Comparison of ENCODE assay signal across 12 mouse cellular contexts in the genomic region with DNA sequence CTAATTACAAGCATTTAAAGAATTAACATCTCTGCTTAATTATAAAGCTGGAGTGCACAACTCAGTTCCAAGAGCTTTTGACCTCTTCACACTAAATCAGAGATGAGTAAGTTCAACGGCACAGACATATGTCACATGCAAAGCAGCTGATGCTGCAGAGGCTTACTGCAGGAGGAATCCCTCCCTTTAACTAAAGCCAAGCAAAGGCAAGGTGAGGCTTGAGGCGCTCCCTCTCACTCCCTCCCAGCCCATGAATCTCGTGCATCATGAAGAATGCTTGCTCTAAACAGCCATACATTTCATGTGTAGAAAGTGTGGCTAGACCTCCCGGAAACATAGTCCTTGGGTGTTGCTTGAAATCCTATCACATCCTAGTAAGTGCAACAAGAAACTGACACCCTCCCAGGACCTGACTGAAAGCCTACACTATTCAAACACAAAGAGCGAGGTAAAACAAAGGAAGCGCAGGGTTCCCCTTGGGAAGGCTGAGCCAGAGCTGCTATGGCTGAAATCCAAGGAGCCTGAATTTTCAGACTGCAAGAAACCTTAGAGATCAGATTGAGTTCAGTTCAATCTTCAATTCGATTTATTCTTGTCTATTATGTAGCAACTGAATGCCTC.
A peak's percentile ranks its signal among the peaks of the same experiment; 100 is the strongest.
DNase-seq lines count a peak whose midpoint lies in the region; ATAC-seq and TF ChIP-seq lines count a peak whose summit lies in the region.
"Had no signal": no experiment of that assay in that cellular context is flagged by ENCODE, and none has a peak within 500 bp of the region (broad histone marks: within the 10 kb centered on the region; RNA-seq: fewer than 3 reads in every experiment).

No protein-coding gene starts in this region.

- no peak overlapping the region for H3K4me3 ChIP-seq in kidney, embryonic 16.5 days (ENCODE audit: low read length)
- no peak overlapping the region for H3K4me3 ChIP-seq in forebrain, embryonic 10.5 days
- no peak overlapping the region for H3K4me3 ChIP-seq in hindbrain, postnatal 0 days (ENCODE audit: low read length)
- H3K4me3 ChIP-seq in neural tube, embryonic 13.5 days: no peak overlapping the region
- H3K4me3 ChIP-seq: liver, embryonic 15.5 days had no signal

- peaks cover 6% of the 10 kb centered on the region; the same call in 1 of the 2 replicates for H3K27me3 ChIP-seq in kidney, embryonic 16.5 days (ENCODE audit: insufficient read depth, low read length)
- H3K27me3 ChIP-seq in forebrain, embryonic 10.5 days (ENCODE audit: poor library complexity, severe bottlenecking): peaks cover 30% of the 10 kb centered on the region
- H3K27me3 ChIP-seq in hindbrain, postnatal 0 days (ENCODE audit: insufficient read depth, low read length): no peaks in the 10 kb centered on the region
- no peaks in the 10 kb centered on the region for H3K27me3 ChIP-seq in neural tube, embryonic 13.5 days
- H3K27me3 ChIP-seq: liver, embryonic 15.5 days had no signal

- peak overlapping the region; percentile 53; the same call in 1 of the 2 replicates for H3K27ac ChIP-seq in kidney, embryonic 16.5 days (ENCODE audit: low read length)
- H3K27ac ChIP-seq in forebrain, embryonic 10.5 days: peak overlapping the region; percentile 72
- H3K27ac ChIP-seq in hindbrain, postnatal 0 days: no peak overlapping the region
- peak overlapping the region; percentile 56 for H3K27ac ChIP-seq in neural tube, embryonic 13.5 days (replicated peaks)
- H3K27ac ChIP-seq: liver, embryonic 15.5 days had no signal

- no peaks in the 10 kb centered on the region for H3K36me3 ChIP-seq in kidney, embryonic 16.5 days (ENCODE audit: insufficient read depth, low read length)
- no peaks in the 10 kb centered on the region for H3K36me3 ChIP-seq in forebrain, embryonic 10.5 days (replicated peaks)
- no peaks in the 10 kb centered on the region for H3K36me3 ChIP-seq in hindbrain, postnatal 0 days (ENCODE audit: insufficient read depth, low read length)
- H3K36me3 ChIP-seq in neural tube, embryonic 13.5 days: no peaks in the 10 kb centered on the region
- H3K36me3 ChIP-seq: liver, embryonic 15.5 days had no signal

- no peak overlapping the region for H3K4me2 ChIP-seq in kidney, embryonic 16.5 days (replicated peaks; ENCODE audit: low read depth, low read length)
- no peak overlapping the region for H3K4me2 ChIP-seq in hindbrain, postnatal 0 days (ENCODE audit: low read depth, low read length)
- peak overlapping the region; percentile 16; the same call in 1 of the 2 replicates for H3K4me2 ChIP-seq in neural tube, embryonic 13.5 days
- H3K4me2 ChIP-seq: liver, embryonic 15.5 days had no signal

- TF ChIP-seq CTCF in hindbrain, postnatal 0 days (IDR thresholded peaks at IDR 0.05; ENCODE audit: low read depth): no peak

- DNase-seq in kidney, postnatal 14 days: no peak
- peak; percentile 14 for DNase-seq in forebrain, embryonic 10.5 days (ENCODE audit: extremely low spot score, low spot score)
- DNase-seq in hindbrain, postnatal 0 days (ENCODE audit: low spot score): peak; percentile 5
- no peak for DNase-seq in spleen, postnatal 10 days (ENCODE audit: low spot score in 2 of 2)
- no peak for DNase-seq in B cell, adult 2 months
- no peak for DNase-seq in spleen, postnatal 4 days (ENCODE audit: low spot score in 2 of 2)
- DNase-seq: gastrocnemius, postnatal 10 days; kidney, adult 9 months; thymus, postnatal 25 days had no signal

- ATAC-seq in kidney, embryonic 16.5 days (ENCODE audit: low FRiP score, low TSS enrichment): peak; percentile 49; the same call in 1 of the 2 replicates
- 0 out of 2 replicates have a peak, but pooled peaks have one; percentile 38 for ATAC-seq in hindbrain, postnatal 0 days
- ATAC-seq in neural tube, embryonic 13.5 days (ENCODE audit: low read depth): 0 out of 2 replicates have a peak, but pooled peaks have one; percentile 43

- no peaks in the 10 kb centered on the region for H3K9me3 ChIP-seq in kidney, embryonic 16.5 days (ENCODE audit: low read length)
- H3K9me3 ChIP-seq in forebrain, embryonic 10.5 days: no peaks in the 10 kb centered on the region
- H3K9me3 ChIP-seq in hindbrain, postnatal 0 days (ENCODE audit: low read length): no peaks in the 10 kb centered on the region
- no peaks in the 10 kb centered on the region for H3K9me3 ChIP-seq in neural tube, embryonic 13.5 days
- H3K9me3 ChIP-seq: liver, embryonic 15.5 days had no signal

- no peaks in the 10 kb centered on the region for H3K4me1 ChIP-seq in kidney, embryonic 16.5 days (ENCODE audit: insufficient read depth, low read length)
- peaks cover 10% of the 10 kb centered on the region for H3K4me1 ChIP-seq in forebrain, embryonic 10.5 days
- H3K4me1 ChIP-seq in hindbrain, postnatal 0 days (ENCODE audit: insufficient read depth, low read length): no peaks in the 10 kb centered on the region
- peaks cover 4% of the 10 kb centered on the region; the same call in 1 of the 2 replicates for H3K4me1 ChIP-seq in neural tube, embryonic 13.5 days (replicated peaks)
- H3K4me1 ChIP-seq: liver, embryonic 15.5 days had no signal

- 34% methylated on average over 7 of the region's 7 CpGs for WGBS in kidney, embryonic 16.5 days
- 18% methylated on average over 7 of the region's 7 CpGs for WGBS in forebrain, embryonic 10.5 days
- 38% methylated on average over 7 of the region's 7 CpGs for WGBS in hindbrain, postnatal 0 days
- 29% methylated on average over 7 of the region's 7 CpGs for WGBS in neural tube, embryonic 13.5 days

- H3K9ac ChIP-seq in kidney, embryonic 16.5 days (replicated peaks; ENCODE audit: low read length): no peak overlapping the region
- no peak overlapping the region for H3K9ac ChIP-seq in hindbrain, postnatal 0 days (replicated peaks; ENCODE audit: low read length)
- H3K9ac ChIP-seq in neural tube, embryonic 13.5 days: no peak overlapping the region
- H3K9ac ChIP-seq: liver, embryonic 15.5 days had no signal

Comparison
In these comparisons a context has a peak if more than half of its experiments do, and no peak if none do; other contexts are left out.
1. DNase-seq: peak in forebrain, embryonic 10.5 days (single experiment) and hindbrain, postnatal 0 days (single experiment); none in kidney, postnatal 14 days (single experiment), spleen, postnatal 10 days (0 of 2), B cell, adult 2 months (0 of 2) and spleen, postnatal 4 days (0 of 2).
2. Peak in every context shown above with its lines, with median percentiles within 50 percentile points of each other: ATAC-seq.